Mouse (Mus musculus) activated CD4-positive, CD25-positive, alpha-beta regulatory T cell, adult 4 months (primary cell): ENCODE data around the gene Pcca. TPM values are rescaled to one million over a fixed set of nuclear protein-coding genes. Genes with fewer than 3 reads are reported as not detected.

Source experiments
- ATAC-seq: one replicate; pipeline ENCODE4 v1.8.0; 2017
- polyA plus RNA-seq, 2 experiments: library from polyadenylated mRNA; unstranded; fragments of 100-300 nt; shearing (Covaris generic); gene quantifications; one replicate each; pipeline ENCODE4 v1.2.1; 2017

Pcca gene
- polyA plus RNA-seq, 2 experiments from 2014 or later, result 11.5 to 19.5 TPM

GRCm38 (mm10) chr14:122837018-122837417 is 302.9 kb downstream of the Pcca start:
- no peak for ATAC-seq

DNA sequence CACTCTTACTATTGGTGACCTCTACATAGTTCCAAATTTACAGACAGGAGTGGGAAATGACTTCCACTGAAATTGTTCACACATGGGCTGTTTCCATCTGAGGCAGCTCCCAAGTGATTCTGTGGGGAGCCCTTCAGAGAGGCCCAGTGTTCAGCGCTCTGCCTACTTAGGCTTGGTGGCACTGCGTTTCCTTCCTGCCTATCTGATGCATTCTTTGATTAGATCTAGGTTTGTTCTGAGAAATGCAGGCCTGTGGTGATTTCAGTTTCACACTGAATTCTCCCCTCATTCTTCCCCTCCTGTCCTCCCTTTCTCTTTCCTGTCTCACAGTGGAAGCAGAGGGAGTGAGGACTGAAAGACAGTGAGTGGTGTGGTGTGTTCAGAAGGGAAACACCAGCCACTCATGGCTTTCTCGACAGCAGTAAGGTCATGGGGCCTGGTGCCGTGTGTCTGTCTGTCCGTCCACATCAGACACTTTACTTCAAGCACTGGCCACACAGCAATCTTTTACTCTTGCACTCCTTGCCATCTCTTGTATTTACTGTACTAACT is 318.5 kb downstream of the Pcca start:
- ATAC-seq, result peak; percentile 89

- ATAC-seq, result no peak
Measured at GRCm38 (mm10) chr14:122859792-122860191, 325.7 kb downstream of the Pcca start.

DNA sequence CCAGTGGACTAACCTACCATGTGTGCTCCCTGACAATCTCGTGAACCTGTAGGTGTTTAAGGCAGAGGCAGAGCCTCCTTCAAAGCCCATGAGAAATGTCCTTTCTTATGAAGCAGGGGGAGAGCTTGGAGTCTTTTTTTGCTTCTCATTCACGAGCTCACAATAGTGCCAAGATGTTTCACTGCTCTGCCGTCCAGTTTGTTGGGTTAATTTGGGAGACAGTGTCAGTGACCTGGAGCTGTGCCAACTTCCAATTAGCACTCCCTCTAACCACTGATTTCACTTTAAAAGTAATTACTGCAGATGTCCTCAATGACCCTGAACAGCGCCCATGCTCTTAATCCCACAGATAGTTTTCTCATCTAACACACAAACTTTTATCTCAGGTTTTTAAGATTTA is 328.5 kb downstream of the Pcca start:
- no peak for ATAC-seq

GRCm38 (mm10) chr14:122865462-122866129 is 331.5 kb downstream of the Pcca start:
- no peak for ATAC-seq

- ATAC-seq, result no peak
Measured at GRCm38 (mm10) chr14:122867531-122868285, 333.6 kb downstream of the Pcca start.

DNA sequence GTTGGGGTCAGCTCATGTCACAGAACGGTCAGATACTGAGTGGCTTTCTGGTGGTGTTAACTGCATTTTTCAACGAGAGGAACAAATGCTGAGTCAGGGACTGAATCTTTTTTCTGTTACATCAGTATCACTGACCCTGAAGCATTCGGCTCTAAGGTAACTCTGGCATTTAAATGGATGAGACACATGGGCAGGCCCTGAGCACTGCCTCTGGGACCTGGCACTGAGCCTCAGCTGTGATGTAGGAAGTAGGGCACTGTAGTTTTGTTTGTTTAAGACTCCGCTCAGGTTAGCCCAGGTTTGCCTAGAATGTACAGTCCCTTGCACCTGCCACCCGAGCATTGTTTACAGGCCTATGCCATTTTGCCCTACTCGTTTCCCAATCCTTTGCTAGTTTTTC is 335.7 kb downstream of the Pcca start:
- no peak for ATAC-seq

DNA sequence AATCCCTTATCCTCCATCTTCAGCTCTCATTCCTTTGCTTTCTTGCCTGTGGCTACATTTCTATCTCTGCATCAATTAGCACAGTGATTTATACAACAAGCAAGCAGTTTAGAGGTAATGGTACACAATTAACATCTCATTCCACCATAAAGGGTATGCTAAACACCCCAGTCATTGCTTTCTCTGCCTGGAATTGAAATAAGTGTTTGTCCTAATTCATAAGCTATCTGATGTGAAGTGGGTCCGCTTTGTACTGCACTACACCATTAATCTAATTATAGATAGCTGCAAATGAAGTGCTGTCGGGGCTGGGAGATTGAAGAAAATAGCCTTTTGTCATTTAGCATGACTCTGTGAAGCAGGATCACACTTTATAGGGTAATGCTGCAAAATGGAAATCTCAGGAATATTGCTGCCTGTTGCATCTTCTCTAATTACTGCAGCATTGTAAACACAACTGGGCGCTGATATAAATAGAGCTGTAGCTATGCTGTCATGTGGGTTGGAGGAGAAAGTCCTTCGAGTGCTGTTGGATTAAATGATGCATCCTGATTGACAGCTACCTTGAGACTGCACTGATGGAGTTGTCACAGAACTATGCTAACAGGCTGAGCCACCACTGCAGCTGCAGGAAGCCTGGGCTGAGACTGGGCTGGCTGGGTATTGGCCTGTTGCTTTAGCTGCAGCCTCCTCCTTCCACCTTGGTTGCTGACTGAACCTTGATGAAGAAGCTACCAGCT is 337.9 kb downstream of the Pcca start:
- no peak for ATAC-seq

DNA sequence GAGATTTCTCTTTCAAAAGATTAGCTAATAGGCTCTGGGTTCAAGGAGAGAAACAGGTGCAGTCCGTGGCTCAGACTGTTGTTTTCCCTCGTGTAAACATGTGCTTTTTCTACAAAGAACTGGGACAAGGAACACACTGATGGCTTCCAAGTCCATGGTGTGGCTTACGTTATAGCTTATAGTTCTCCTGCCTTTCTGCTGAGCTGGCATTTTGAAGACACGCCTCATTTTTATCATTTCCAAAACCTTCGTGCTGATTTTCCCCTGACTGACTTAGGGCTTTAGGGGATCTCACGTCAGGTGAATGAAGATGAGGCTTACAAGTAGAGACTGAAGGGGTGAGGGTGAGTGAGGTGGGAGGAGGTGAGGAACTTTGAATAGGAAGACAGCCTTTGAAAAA is 338.5 kb downstream of the Pcca start:
- ATAC-seq, result no peak

DNA sequence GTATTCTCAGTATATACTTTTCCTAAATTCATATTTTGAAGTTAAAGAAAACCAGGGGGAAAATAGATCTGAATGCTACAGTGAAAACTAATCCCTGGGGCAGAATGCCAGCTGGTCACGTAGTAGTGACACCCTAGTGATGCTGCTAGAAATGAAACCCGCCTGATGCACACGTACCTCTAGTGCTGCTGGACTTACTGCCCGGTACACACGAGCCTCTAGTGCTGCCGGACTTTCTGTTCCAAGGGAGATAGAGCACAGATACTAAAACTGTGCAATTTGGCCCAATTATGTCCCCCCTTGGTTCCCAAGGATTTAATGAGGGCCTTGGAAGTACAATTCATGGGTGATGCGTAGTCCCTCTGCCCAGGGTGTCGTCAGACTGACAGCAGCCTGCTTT is 340.9 kb downstream of the Pcca start:
- ATAC-seq, result no peak

GRCm38 (mm10) chr14:122875636-122876035 is 341.5 kb downstream of the Pcca start:
- ATAC-seq, result no peak

DNA sequence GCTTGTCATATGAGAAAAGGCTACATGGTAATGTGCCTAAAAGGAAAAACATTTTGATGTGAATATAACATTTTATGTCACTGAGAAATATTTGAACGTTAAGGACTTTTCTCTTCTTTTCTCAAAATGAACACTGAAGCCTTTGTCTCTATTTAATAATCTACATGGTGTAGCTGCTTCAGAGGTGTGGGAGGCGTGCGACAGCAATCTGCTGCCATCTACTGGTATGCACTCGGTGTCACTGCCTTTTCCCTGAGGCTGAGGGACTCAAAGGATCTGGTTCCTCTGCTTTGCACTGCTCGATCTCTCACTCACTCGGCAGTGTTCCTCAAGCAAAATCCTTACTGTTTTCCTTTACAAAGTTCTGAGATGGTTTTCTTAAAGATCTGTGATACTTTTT is 342.0 kb downstream of the Pcca start:
- peak; percentile 91 for ATAC-seq

GRCm38 (mm10) chr14:122876723-122877122 is 342.6 kb downstream of the Pcca start:
- no peak for ATAC-seq

GRCm38 (mm10) chr14:122877787-122878186 is 343.7 kb downstream of the Pcca start:
- ATAC-seq, result no peak

DNA sequence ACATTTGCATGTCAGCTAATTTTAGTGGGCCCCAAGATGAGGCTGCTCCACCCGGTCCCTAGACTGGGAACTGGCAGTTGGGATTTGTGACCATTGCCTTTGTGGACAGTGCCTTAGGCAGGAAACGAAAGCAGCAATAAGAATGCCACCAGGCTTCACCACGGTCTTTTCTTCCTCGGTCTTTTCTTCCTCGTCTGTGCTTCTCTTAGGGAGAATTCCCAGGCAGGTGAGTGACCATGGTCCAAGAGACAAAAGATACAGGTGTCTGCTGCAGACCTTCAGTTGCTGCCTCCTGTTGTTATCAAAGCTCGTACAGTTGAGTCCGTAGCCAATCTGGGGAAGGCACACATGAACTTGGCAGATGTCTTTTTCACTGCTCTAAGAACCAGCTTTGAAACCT is 346.2 kb downstream of the Pcca start:
- no peak for ATAC-seq

GRCm38 (mm10) chr14:122881699-122882098 is 347.6 kb downstream of the Pcca start:
- no peak for ATAC-seq

DNA sequence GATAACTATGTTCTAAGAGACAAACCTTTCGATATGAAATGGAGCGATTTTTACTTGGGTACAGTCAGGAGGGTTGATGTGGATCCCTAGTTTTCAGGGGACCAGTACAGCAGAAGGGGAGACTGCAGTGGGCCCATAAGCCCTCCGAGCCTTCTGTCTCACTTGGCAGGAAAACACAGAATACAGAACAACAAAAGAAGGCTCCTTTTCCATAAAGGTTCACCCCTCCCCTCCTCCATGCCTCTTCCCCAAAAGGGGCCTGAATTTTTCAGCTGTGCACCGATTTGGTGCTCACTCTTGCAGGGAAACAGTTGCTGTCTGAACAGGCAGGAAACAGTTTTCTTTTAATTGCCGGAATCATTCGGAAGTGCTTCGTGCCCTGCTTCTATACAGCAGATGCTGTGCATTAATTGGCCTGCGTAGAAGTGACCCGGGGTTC is 348.1 kb downstream of the Pcca start:
- ATAC-seq, result no peak

GRCm38 (mm10) chr14:122882795-122883409 is 348.8 kb downstream of the Pcca start:
- ATAC-seq, result no peak

DNA sequence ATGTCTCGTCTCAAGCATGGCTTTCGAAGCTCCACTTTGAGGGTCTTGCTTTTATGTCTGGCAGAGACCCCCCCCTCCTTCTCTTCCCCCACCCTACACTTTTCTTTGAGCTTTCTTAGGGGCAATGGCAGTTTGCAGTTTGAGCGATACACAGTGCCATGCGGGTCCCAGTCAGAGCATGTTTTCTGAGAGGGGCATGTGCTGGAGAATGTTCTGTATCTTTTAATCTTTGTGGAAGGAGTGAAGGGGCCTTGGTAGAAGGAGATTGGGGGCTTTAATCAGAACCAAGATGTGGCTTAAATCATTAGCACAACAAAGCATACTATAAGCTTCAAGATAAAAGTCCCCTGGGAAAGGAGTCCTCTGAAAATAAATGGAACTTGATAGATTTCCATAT is 349.3 kb downstream of the Pcca start:
- ATAC-seq, result no peak

GRCm38 (mm10) chr14:122883821-122884584 is 349.9 kb downstream of the Pcca start:
- ATAC-seq, result no peak

- ATAC-seq, result no peak
Measured at GRCm38 (mm10) chr14:122885893-122886292, 351.8 kb downstream of the Pcca start.

- ATAC-seq, result no peak
Measured at GRCm38 (mm10) chr14:122887278-122887677, 353.2 kb downstream of the Pcca start.
